Mouse (Mus musculus) lung, adult 2 months (tissue): ENCODE measurements around the gene Hyal3.

Experiments used
- CTCF ChIP-seq: fragments of 200-500 bp; IDR thresholded peaks from 2 replicates; pipeline ENCODE4 v1.5.1; 2011; ENCODE audit warnings: mild to moderate bottlenecking, low read length, control low read depth; ENCODE audit not compliant: insufficient read depth
- POLR2A ChIP-seq: fragments of 200-500 bp; IDR thresholded peaks from 2 replicates; pipeline ENCODE4 v1.6.1; 2011; ENCODE audit warnings: low read depth, mild to moderate bottlenecking, control low read depth, low read length, borderline replicate concordance; ENCODE audit errors: extremely low read depth

- TF ChIP-seq POLR2A (no peak), CTCF (no peak)
Measured at GRCm38 (mm10) chr9:107539940-107540339, 40.7 kb upstream of the Hyal3 start.
